ENCODE assay signal across 7 mouse cellular contexts in the genomic region with DNA sequence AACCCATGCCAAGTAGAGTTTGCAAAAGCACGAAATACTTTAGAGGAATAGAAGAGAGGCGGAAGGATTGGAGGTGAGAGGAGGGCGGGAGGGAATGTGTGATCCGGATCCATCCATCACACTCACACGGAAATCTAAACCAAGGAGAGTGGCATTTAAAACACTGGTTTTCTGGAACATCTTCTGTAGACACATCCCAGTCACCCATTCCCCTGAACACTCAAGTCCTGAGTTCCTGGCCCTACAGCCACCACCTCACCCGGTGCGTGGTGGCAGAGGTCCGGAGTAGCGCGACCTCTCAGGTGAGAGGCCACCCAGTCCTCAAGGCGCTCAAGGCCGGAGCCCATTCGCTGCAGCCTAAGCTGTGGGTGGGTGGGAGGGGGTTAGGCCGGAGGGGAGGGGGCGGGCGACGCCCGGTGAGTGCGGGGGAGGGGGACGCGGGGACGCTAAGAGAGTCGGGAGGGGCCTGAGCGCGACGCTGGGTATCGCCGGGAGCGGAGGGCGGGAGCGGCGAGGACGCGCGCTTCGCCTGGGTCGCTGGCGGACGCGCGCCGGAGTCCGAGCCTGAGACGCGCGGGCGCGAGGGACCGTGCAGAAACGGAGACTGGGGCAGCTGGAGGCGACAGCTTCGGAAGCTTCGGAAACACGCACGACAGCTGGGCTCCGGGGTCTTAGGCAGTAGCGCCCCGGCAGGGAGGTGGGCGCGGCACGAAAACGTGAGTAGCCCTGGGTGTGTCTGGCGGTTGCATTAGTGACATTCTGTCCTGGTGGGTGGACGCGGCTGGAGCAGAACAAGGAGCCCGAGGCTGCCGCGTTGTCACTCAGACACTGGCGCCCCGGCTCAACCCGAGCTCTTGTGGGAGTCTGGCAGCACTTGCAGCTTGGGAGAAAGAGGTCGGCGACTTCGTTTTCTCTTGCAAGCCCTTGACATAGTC. TPM values are rescaled to one million over a fixed set of nuclear protein-coding genes. Genes with fewer than 3 reads are reported as not detected.
DNase-seq lines count a peak whose midpoint lies in the region; ATAC-seq and TF ChIP-seq lines count a peak whose summit lies in the region.

A gene (plus strand): TSS at position 505 of the 935 bp plus-strand sequence.

- peaks cover 14% of the 10 kb centered on the region for H3K27me3 ChIP-seq in Patski
- no peaks in the 10 kb centered on the region for H3K27me3 ChIP-seq in forebrain, embryonic 11.5 days (ENCODE audit: control insufficient read depth, insufficient read depth, low read length)

- POLR2A ChIA-PET in Patski (lab: Charles Lee): no interaction called here

- 2% methylated on average over 73 of the region's 74 CpGs for WGBS in forebrain, embryonic 11.5 days

- H3K4me1 ChIP-seq in forebrain, embryonic 11.5 days (replicated peaks; ENCODE audit: control insufficient read depth, insufficient read depth, low read length): peaks cover 5% of the 10 kb centered on the region; the same call in 1 of the 2 replicates

- no peak for DNase-seq in Patski (ENCODE audit: low read depth, low spot score)
- peak; percentile 52 for DNase-seq in brain, embryonic 18.5 days (ENCODE audit: low read depth, low spot score)
- peak; percentile 84 for DNase-seq in forebrain, embryonic 11.5 days (ENCODE audit: low spot score)
- DNase-seq in layer of hippocampus, postnatal 14 days (ENCODE audit: low spot score in 2 of 2): peak; percentile 76 to 77
- peak; percentile 62 for DNase-seq in lung, postnatal 10 days
- peak; percentile 85 to 87 for DNase-seq in right cerebral cortex, postnatal 10 days (ENCODE audit: low spot score in 2 of 2)

- H3K9me3 ChIP-seq in forebrain, embryonic 11.5 days (ENCODE audit: control insufficient read depth, low read length): no peaks in the 10 kb centered on the region

- peak within 1 kb of the TSS; percentile 92 for H3K4me2 ChIP-seq in forebrain, embryonic 11.5 days (ENCODE audit: low read depth, low read length, severe bottlenecking)

- no peak for TF ChIP-seq CTCF in Patski (IDR thresholded peaks at IDR 0.05)

- H3K4me3 ChIP-seq in forebrain, embryonic 11.5 days (ENCODE audit: low read depth, low read length): peak within 1 kb of the TSS; percentile 69

- no peaks in the 10 kb centered on the region for H3K36me3 ChIP-seq in forebrain, embryonic 11.5 days (ENCODE audit: control insufficient read depth, insufficient read depth, low read length)

- CTCF ChIA-PET in Patski (lab: Charles Lee): no interaction called here

- in situ Hi-C loops in Patski (cut with MboI; ENCODE audit: low pct_unique_long_range_greater_than_20kb): no loop called here

- peak within 1 kb of the TSS; percentile 78 for H3K27ac ChIP-seq in forebrain, embryonic 11.5 days (ENCODE audit: low read depth, low read length)

- peak within 1 kb of the TSS; percentile 80 for H3K9ac ChIP-seq in forebrain, embryonic 11.5 days (ENCODE audit: low read length)

- peak; percentile 58 for ATAC-seq in Patski
- peak; percentile 85 for ATAC-seq in forebrain, embryonic 11.5 days (replicated peaks; ENCODE audit: low FRiP score)
- peak; percentile 30 to 34 for ATAC-seq in hematopoietic stem cell, adult 5-6 weeks (replicated peaks in 1 of 2; ENCODE audit: insufficient read depth in 1 of 2, low FRiP score in 2 of 2, low TSS enrichment in 1 of 2, low read depth in 1 of 2, poor library complexity in 2 of 2, severe bottlenecking in 2 of 2)

RNA-seq across cellular contexts. Expression of the gene that starts here (rescaled TPM):
- 0.03 TPM for polyA plus RNA-seq in Patski (2021)
- 44.0 and 50.1 TPM in 2 replicates for polyA plus RNA-seq in forebrain, embryonic 11.5 days (2014; fragmentation: Nextera tagmentation; extraction: Ambion mirVana)
- not detected in 2 replicates for total RNA-seq in hematopoietic stem cell, adult 5-6 weeks (2017)
- 100 to 1,000 TPM; 447 to 466 TPM for total RNA-seq in layer of hippocampus, postnatal 14 days (2021)

Comparison
In these comparisons a context has a peak if more than half of its experiments do, and no peak if none do; other contexts are left out.
1. RNA of the gene that starts here (total RNA-seq): 447 to 466 TPM in layer of hippocampus, postnatal 14 days; not detected in hematopoietic stem cell, adult 5-6 weeks; every median in the first group is over 100 times any median in the second.
2. RNA of the gene that starts here (polyA plus RNA-seq): 44.0 to 50.1 TPM in forebrain, embryonic 11.5 days; 0.03 TPM in Patski (single experiment); every median in the first group is over 10 times any median in the second.
3. Peak in ATAC-seq in Patski; RNA of the gene not detected or under 1 TPM.
4. Peak in ATAC-seq in hematopoietic stem cell, adult 5-6 weeks; RNA of the gene not detected or under 1 TPM.
5. ATAC-seq: peak in every context shown above with its lines; median percentile 85 in forebrain, embryonic 11.5 days; 58 in Patski; 32 in hematopoietic stem cell, adult 5-6 weeks.